Mouse (Mus musculus): ENCODE data around the gene Tpp2.

DNA sequence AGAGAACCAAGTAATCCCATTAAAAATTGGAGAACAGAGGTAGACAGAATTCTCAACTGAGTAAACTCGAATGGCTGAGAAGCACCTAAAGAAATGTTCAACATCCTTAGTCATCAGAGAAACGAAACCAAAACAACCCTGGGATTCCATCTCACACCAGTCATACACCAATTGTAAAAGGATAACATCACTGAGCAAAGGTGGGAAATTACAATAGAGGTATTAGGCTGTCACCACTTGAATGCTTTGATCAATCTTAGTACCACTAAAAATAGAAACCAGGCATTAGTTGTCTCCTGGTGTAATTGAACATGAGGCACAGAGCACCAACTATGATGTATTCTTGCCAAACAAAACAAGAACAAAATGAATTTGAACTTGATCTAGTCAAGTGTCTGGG, 98.8 kb downstream of the Tpp2 start:
- no peak for TF ChIP-seq POLR2A (IDR thresholded peaks at IDR 0.05; ENCODE audit: borderline replicate concordance, extremely low read depth, low read depth, low read length)
- no peak for TF ChIP-seq CTCF (IDR thresholded peaks at IDR 0.05; ENCODE audit: insufficient read depth, low read length)

Measured in lung, adult 2 months (tissue).